Mouse (Mus musculus): Measurements from ENCODE around the gene Etnk1.

The Etnk1 gene

DNA sequence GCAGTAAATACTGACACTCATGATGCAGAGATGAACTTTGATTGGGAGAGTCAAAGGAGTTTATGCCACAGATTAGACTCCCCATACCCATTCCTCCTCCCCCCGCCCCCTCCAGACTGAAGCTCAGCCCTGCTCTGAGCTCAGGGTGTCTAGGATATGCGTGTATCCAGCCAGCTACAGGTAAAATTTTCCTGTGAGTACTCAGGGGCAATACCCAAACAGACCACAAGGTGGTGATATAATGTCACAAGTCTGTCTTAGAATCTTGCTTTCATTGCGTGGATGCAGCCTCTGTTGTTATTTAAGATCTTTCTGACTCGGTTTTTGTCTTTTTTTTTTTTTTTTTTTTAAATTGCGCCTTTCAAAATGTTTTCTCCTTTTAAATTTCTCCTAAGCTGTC, 52.3 kb downstream of the Etnk1 start:
- peak; percentile 88 for DNase-seq (ENCODE audit: low spot score)

DNA sequence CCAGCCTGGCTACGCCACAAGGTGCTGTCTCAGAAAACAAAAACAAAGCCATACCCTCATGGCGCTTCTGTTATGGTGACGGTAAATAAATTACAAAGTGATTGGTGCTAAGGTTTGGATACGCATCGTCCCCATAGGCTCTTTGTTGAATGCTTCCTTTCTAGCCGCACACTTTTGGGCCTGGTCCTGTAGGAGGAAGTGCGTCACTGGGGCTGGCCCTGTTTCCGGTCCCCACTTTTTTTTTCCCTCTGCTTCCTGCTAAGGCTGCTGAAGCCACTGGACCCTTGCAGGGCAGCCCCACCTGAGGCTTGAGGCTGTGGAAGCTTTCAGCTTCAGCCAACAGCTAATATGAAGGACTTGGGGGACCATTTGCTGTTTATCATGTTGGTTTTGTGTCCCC, 54.2 kb downstream of the Etnk1 start:
- DNase-seq (ENCODE audit: low spot score): no peak

DNA sequence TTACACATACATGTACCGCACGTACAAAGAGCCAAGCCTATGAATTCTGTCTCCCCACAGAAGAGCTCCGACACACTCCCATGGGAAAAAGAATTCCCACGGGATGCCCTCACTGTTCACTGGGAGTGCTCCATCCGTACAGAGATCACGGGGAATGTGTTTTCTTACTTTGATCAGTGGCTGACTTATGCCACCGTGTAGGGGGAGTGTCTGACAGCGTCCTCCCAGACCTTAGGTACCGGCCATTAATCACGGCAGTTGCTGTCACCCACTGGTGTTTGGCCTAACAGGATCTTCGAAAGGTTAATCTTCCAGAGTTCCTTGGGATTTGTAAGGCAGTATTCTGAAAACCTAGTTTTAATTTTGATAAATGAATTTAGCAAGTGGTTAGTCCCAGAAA, 57.0 kb downstream of the Etnk1 start:
- no peak for DNase-seq (ENCODE audit: low spot score)

DNA sequence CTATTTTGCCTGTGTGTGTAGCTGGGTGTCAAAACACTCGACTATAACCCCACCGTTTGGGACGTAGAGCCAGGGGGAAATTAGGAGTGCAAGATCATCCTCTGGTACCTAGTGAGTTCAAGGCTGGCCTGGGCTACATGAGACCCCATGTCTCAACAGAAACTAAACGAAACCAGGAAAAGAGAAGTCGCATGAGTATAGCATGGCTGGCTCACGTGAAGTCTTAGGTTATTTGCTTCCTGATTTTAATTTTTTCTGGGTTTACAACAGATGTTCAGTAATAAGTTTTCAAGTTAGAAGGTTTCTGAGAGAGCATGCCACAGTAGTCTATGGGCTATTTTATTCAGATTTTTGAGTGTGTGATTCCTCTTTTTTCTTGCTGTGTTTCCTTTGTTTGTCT, 57.9 kb downstream of the Etnk1 start:
- no peak for DNase-seq (ENCODE audit: low spot score)

DNA sequence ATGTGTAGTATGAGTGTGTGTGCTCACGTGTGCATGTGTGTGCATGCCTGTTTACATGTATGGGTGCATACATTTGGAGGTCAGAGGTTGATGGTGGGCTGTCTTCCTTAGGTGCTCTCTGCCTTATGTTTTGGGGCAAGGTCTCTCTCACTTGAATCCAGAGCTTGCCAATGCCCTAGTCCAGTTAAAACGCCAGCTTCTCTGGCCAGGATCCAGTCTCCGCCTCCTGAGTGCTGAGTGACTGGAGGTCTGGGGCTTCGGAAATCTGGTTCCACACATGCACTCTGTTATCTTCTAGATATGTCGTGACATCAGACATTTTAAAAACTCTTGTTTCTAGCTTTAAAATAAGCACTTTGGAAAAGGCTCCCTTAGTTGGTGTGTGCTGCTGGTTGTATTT, 61.7 kb downstream of the Etnk1 start:
- DNase-seq (ENCODE audit: low spot score): no peak

DNA sequence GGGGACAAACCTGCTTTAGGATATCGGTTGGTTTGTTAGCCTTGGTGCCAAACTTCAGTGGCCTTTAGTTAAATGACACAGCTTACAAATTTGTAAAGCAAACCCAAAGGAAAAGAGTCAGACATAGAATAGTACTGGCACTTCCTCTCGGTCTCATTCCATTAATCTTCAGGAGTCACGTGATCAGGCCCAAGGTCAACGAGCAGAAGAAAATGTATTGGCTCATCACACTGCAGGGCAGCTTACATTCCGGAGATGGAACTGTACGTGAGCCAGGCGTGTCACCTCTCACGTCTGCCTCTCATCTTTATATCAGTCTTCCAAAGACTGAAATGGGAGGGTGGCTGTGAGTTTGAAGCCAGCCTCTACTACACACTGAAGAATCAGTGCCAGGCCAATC, 62.9 kb downstream of the Etnk1 start:
- no peak for DNase-seq (ENCODE audit: low spot score)

DNA sequence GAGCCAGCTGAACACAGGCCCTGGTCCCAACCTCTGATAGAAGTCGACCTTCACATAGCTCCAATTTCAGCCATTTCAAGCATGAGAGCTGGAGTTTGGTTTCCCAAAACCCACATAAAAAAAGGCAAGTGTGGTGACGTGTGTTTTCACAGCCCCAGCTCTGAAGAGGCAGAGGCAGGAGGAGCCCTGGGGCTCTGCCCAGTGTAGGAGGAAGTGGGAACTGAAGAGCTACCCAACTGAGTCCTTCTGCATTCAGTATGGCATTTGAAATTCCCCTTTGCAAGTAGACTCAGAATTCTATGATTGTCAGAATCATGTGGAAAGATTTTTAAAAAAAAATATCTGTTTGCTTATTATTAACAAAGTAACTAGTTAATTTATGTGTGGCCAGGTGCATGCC, 63.9 kb downstream of the Etnk1 start:
- DNase-seq (ENCODE audit: low spot score): no peak

DNA sequence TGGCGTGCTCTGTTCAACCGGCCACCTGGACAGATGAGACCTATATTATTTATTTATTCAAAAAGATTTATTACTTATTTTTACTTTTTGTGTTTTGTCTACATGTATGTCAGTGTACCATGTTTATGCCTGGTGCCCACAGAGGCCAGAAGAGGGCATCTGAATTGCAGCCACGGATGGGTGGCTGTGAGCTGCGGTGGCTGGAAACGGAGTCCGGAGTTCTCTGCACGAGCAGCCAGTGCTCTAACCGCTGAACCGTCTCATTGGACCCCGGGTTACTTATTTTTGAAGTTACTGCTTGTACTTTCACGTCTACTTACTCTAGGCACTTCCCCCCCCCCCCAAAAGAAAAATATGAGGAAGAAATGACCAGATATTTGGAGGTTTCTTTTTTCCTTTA, 65.7 kb downstream of the Etnk1 start:
- no peak for DNase-seq (ENCODE audit: low spot score)

DNA sequence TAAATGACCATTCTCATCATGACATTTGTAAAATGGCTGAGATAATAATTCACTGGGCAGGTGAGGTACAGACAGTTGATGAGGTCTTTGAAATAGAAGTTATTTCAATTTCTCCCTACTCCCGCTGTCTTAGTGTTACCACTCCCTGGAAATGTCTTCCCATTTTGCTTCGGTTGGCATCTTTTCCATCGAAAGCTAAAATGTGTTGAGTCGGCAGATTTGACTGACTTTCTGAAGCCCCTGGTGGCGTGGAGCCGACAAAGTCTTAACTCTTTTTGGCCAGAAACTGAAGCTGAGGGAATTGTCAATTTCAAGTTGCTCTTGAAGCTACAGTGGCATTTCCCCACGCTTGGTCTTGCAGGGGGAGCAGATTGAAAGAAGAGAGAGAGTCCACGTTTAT, 67.8 kb downstream of the Etnk1 start:
- no peak for DNase-seq (ENCODE audit: low spot score)

DNA sequence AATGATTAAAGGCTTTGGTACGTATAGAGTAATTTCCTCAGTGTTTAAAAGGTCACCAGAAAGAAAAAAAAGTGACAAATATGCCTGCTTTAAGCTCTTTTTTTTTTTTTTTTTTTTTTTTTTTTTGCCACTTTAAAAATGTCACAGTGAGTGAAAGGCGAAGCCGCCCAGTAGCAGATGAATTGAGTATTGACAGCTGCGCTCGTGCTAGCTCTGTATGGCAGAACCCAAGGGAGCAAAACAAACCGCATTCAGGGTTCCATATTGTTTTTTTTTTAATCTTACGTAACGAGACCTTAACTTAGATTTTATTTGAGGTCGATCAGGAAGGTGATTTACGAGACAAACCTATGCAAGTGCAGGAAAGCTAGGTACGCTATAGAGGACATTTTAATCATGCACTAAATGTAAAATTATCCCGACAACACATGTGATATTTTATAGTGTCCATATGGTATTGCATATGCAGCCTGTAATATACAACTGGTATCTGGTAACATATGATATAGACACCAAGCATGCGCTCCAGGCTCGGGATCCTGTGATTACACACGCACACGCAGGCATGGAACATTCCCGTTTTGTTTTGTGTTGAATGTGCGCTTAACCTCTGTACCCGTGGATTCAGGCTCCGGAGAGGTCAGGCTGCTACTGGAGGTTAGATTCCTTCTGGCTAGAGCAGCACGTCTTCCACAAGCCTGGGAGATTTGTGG, 72.5 kb downstream of the Etnk1 start:
- no peak for DNase-seq (ENCODE audit: low spot score)

DNA sequence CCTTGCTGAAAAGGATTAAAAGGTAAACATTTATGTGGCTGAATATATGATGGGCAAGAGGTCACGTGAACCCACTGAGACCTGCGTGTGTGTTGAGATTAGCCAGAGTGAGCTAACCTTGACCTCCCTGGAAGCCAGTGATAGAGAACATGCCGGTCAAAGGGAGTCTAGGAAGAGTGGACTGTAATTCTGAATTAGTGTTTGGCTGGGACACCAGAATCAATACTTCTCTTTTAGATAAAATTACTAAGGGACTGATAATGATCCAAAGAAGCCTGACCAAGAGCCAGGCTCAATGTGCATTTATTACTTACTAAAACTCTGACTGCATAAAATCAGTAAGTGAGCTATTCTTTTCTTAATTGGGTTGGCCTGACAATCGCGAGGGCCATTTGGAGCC, 76.2 kb downstream of the Etnk1 start:
- DNase-seq (ENCODE audit: low spot score): no peak

DNA sequence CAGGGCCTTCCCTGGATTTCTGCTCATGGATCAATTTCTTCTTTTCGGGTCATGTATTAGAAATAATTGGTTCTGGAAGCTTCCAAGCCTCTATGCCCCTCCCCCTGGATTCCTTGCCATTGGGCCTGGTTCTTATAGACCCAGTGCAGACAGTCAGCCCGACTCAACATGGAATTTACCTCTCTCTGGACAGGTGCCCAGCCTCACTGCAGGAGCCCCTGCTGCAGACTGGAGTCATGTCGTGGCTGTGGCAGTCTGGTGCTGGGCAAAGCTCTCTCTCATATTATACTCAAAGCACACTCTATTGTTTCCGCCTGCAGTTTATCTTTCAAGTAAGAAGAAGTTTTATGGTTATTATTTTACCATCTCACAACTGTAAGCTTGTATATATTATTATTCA, 90.9 kb downstream of the Etnk1 start:
- DNase-seq (ENCODE audit: low spot score): no peak

DNA sequence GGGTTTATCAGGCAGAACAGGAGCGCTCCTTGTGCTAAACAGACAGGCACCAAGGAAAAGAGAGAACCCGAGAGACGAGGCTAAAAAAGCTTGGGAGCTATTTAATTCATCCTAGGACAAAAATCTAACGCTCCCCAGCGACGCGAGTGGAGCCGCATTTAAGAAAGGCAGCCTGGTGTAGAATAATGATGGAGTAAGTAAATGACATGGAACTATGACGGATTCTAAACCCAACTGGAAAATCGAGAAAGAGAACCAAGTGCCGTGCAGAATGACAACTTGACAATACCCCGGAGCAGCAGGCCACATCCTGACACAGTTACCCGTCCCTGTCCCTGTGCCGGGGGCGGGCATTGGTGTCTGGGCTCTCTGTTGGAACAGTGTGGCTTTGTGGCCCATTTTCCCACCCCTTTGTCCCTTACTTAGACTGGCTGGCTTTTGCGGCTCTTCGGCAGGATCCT, 92.2 kb downstream of the Etnk1 start:
- DNase-seq (ENCODE audit: low spot score): peak; percentile 40

DNA sequence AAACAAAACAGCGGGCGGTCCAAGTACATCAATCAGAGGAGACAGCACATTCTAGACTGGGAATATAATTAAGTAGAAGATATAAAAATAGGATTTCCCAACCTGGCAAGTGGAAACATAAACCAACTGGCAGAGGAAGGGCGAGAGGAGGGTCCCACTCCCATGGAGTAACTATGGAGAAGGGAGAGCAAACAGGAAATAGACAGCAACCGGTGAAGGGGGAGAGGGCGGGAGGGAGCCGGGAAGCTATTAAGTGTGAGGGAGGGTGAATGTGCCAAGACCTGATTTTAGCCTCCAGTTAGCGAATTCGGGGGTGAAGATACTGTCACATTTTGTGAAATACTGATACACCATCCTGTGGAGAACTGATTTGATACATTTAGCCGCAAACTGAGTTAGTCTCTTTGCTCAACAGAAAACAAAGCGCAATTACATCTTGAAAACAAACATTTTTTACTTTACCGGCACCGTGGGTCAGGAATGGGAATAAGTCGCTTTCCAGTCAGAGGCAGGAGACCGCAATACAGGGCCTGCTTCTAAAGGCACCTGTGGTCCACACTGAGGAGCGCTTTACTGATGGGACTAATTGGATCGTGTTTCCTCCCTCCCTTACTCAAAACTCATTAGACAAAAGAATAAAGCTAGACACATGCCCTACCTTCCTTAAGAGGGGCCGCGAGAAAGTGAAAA, 93.0 kb downstream of the Etnk1 start:
- DNase-seq (ENCODE audit: low spot score): peak; percentile 43

DNA sequence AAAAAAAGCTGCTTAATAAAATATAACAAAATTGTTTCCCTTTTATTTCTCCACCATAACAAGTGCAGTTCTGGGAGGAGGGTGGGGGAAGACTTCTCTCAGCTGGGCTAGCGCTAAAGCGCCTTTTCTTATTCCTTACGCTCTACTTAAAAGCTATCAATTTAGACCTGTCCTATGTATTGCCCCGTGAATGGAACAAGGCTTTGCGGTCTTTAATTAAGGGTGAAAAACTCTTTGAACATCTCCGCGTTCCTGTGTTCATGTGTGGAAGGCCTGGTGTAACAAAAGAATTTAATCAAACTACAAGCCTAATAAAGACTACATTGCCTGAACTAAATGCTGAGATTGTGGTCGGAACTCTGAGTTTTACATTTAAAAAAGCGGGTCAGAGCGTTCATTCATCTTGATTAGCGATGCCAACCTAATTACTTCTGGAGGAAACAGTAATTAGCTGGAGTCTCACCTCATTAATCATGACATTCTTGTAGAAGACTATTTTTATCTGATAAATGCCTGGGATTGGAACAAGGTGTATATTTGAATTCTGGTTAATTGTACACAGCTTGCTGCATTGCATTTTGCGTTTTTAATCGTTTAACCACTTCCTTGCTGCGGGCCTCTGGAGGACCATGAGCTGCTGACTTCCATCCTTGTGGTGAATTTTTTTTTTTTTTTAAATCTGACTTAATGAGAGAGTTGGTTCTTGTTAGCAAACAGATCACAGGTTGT, 93.7 kb downstream of the Etnk1 start:
- DNase-seq (ENCODE audit: low spot score): peak; percentile 60

DNA sequence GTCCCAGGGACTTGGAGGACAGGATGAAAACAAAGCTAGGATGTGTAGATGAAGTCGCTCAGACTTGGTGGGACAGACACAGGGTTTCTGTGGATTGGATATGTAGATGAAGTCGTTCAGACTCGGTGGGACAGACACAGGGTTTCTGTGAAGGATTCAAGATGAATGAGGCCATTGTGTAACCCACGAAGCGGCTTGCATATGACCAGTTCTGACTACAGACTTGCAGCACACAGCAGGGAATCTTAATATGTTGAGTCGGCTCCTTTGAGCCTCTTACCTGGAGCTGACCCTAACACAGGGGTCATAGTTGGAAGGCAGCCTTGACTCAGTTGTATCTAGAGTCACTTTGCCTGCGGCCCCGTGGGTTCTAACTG, 94.3 kb downstream of the Etnk1 start:
- peak; percentile 34 for DNase-seq (ENCODE audit: low spot score)

DNA sequence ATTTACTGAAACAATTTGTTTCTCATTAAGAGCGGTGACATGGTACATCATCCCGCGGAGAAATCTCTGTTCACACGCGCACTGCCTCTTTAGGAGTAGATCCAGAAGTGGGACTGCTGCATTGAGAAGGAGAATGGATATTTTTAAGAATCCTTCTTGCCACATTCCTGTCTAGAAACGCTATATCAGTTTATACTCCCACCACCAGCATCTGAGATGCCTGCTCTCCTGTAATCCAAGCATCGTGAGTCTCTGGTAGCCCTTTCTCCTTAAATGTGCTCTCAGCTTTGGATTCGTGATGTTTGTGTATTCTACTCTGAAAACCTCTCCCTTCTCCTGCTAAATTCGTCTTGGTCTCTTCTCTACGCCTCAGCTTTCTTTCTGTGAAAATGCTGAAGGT, 98.5 kb downstream of the Etnk1 start:
- DNase-seq (ENCODE audit: low spot score): no peak

DNA sequence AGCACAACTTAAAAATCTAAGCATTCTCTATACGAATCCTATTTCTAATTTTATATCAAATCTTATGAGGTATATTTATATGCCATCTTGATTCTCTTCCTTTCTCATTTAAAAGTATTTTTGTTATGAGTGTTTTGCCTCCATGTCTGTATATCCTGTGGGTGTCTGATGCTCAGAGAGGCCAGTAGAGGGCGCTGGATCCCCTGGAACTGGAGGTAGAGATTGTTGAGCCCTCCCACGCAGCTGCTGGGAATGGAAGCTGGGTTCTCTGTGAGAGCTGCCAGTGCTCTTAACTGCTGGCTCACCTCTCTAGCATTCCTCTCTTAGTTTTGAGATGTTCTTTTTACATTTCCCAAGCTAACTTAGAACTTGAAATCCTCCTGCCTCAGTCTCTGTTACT, 112.2 kb downstream of the Etnk1 start:
- DNase-seq (ENCODE audit: low spot score): no peak

Measured in retina, embryonic 14.5 days (tissue).